Mouse (Mus musculus): ENCODE data around the gene Adamts15. TPM values are rescaled to one million over a fixed set of nuclear protein-coding genes. Genes with fewer than 3 reads are reported as not detected.

Gene Adamts15
- total RNA-seq, 2 experiments from 2014 or later = 6.0 TPM

- no peak for DNase-seq (ENCODE audit: low spot score in 2 of 2)
- intact Hi-C loops (cut with DNase I) = no loop called here
These were observed 25.1 kb downstream of the Adamts15 start for GRCm38 (mm10) chr9:30897169-30897568.

GRCm38 (mm10) chr9:30896752-30897151 is 25.5 kb downstream of the Adamts15 start:
- intact Hi-C loops (cut with DNase I) = no loop called here
- DNase-seq (ENCODE audit: low spot score in 2 of 2) = peak in 1 of 2 experiments; percentile 29

GRCm38 (mm10) chr9:30895618-30896017 is 26.6 kb downstream of the Adamts15 start:
- no peak for DNase-seq (ENCODE audit: low spot score in 2 of 2)
- intact Hi-C loops (cut with DNase I) = no loop called here

- DNase-seq (ENCODE audit: low spot score in 2 of 2) = no peak
- intact Hi-C loops (cut with DNase I) = no loop called here
These were observed 36.0 kb downstream of the Adamts15 start for GRCm38 (mm10) chr9:30886276-30886675.

- no peak for DNase-seq (ENCODE audit: low spot score in 2 of 2)
- intact Hi-C loops (cut with DNase I) = no loop called here
These were observed 41.7 kb downstream of the Adamts15 start for GRCm38 (mm10) chr9:30880553-30880952.

- no peak for DNase-seq (ENCODE audit: low spot score in 2 of 2)
- intact Hi-C loops (cut with DNase I) = no loop called here
These were observed 42.3 kb downstream of the Adamts15 start for GRCm38 (mm10) chr9:30879947-30880273.

- DNase-seq (ENCODE audit: low spot score in 2 of 2) = no peak
- intact Hi-C loops (cut with DNase I) = no loop called here
These were observed 42.9 kb downstream of the Adamts15 start for GRCm38 (mm10) chr9:30879248-30879946.

- DNase-seq (ENCODE audit: low spot score in 2 of 2) = no peak
These were observed 45.7 kb downstream of the Adamts15 start for GRCm38 (mm10) chr9:30876552-30876951.

GRCm38 (mm10) chr9:30855837-30856236 is 66.4 kb downstream of the Adamts15 start:
- intact Hi-C loops (cut with DNase I) = no loop called here
- no peak for DNase-seq (ENCODE audit: low spot score in 2 of 2)

More at GRCm38 (mm10) chr9:30876552-30876951, 45.7 kb downstream of the Adamts15 start:
- intact Hi-C loops (cut with DNase I) = no loop called here

GRCm38 (mm10) chr9:30851841-30852240 is 70.4 kb downstream of the Adamts15 start:
- no peak for DNase-seq (ENCODE audit: low spot score in 2 of 2)
- intact Hi-C loops (cut with DNase I) = no loop called here

- no peak for DNase-seq (ENCODE audit: low spot score in 2 of 2)
- intact Hi-C loops (cut with DNase I) = no loop called here
These were observed 72.3 kb downstream of the Adamts15 start for GRCm38 (mm10) chr9:30849951-30850350.

GRCm38 (mm10) chr9:30849444-30849843 is 72.8 kb downstream of the Adamts15 start:
- intact Hi-C loops (cut with DNase I) = no loop called here
- no peak for DNase-seq (ENCODE audit: low spot score in 2 of 2)

Other genes starting within 250 kb of the Adamts15 start
- 1 to 10 TPM; 4.7 to 5.0 TPM for gene Adamts8, start 20.1 kb upstream of the Adamts15 start, total RNA-seq (2021)
- 10 to 100 TPM; 39.8 to 42.1 TPM for gene Zbtb44, start 108.2 kb upstream of the Adamts15 start, total RNA-seq (2021)
- gene St14, start 209.4 kb upstream of the Adamts15 start, total RNA-seq (2021) = 1 to 10 TPM in 1 of 2 experiments, under 1 TPM in 1; 0.60 to 1.3 TPM

All from left cerebral cortex, postnatal 25 days (tissue).